Mouse (Mus musculus): ENCODE measurements around the gene Chrm3.

- TF ChIP-seq EP300 (IDR thresholded peaks at IDR 0.05; ENCODE audit: insufficient read depth, low read depth, low read length) (no peak), CTCF (IDR thresholded peaks at IDR 0.05) (peak; percentile 16; the same call in 1 of the 2 replicates), POLR2A (IDR thresholded peaks at IDR 0.05; ENCODE audit: insufficient read depth, low read depth, low read length) (no peak)
Measured at GRCm38 (mm10) chr13:10360777-10361176, at the start of gene Chrm3.
